Comparison of ENCODE assay signal across 18 mouse cellular contexts in genomic region chr10:21046766-21047165, GRCm38 (mm10).
"Had no signal": no experiment of that assay in that cellular context is flagged by ENCODE, and none has a peak within 500 bp of the region (broad histone marks: within the 10 kb centered on the region; RNA-seq: fewer than 3 reads in every experiment).

No protein-coding gene starts in this region.

- H3K9me3 ChIP-seq: kidney, embryonic 15.5 days; liver, embryonic 15.5 days; lung, embryonic 15.5 days; neural tube, embryonic 13.5 days had no signal

- H3K36me3 ChIP-seq: kidney, embryonic 15.5 days; liver, embryonic 15.5 days; lung, embryonic 15.5 days; neural tube, embryonic 13.5 days had no signal

- H3K27ac ChIP-seq: kidney, embryonic 15.5 days; left cerebral cortex, adult 2 months; liver, embryonic 15.5 days; lung, embryonic 15.5 days; neural tube, embryonic 13.5 days had no signal

- H3K4me3 ChIP-seq: kidney, embryonic 15.5 days; left cerebral cortex, adult 2 months; liver, embryonic 15.5 days; lung, embryonic 15.5 days; neural tube, embryonic 13.5 days had no signal

- H3K27me3 ChIP-seq: kidney, embryonic 15.5 days; liver, embryonic 15.5 days; lung, embryonic 15.5 days; megakaryocyte, embryonic 14.5 days; neural tube, embryonic 13.5 days had no signal

- DNase-seq: kidney, adult 11 months; kidney, adult 8-10 months; kidney, postnatal 10 days; kidney, postnatal 36 days; layer of hippocampus, postnatal 36 days; lung, adult 18-20 months; lung, postnatal 10 days; lung, postnatal 36 days; midbrain, embryonic 14.5 days; retina, postnatal 1 day; thymus, adult 2 months; thymus, postnatal 14 days had no signal

- H3K4me1 ChIP-seq: liver, embryonic 15.5 days; lung, embryonic 15.5 days; neural tube, embryonic 13.5 days had no signal
